25 mouse cellular contexts compared by ENCODE assay signal in the genomic region with DNA sequence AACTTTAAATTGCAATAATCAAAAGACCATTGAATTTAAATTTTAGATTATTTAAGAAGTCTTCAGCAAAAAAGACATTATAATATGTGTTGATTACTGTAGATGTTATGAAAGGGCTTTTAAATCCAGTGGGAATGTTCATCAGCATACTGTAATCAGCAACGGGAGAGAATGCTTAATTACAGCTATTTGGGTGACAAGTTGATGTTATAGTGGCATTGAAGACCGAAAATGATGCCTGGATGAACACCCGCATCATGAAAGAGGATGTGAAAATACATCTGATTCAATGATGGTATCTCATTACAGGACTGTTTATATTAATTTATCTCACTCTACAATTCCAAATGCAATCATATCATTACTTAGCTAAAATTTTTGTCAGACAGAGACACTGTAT.
DNase-seq lines count a peak whose midpoint lies in the region; ATAC-seq and TF ChIP-seq lines count a peak whose summit lies in the region.
"Had no signal": no experiment of that assay in that cellular context is flagged by ENCODE, and none has a peak within 500 bp of the region (broad histone marks: within the 10 kb centered on the region; RNA-seq: fewer than 3 reads in every experiment).

No protein-coding gene starts in this region.

- no peak overlapping the region for H3K4me3 ChIP-seq in forebrain, embryonic 13.5 days
- no peak overlapping the region for H3K4me3 ChIP-seq in forebrain, embryonic 11.5 days (ENCODE audit: low read depth, low read length)
- H3K4me3 ChIP-seq in forebrain, embryonic 16.5 days (replicated peaks; ENCODE audit: low read length): no peak overlapping the region
- no peak overlapping the region for H3K4me3 ChIP-seq in lung, adult 2 months (replicated peaks; ENCODE audit: extremely low read depth, low read depth, low read length)
- H3K4me3 ChIP-seq: heart, adult 2 months; heart, embryonic 10.5 days; heart, embryonic 13.5 days; hindbrain, embryonic 12.5 days; hindbrain, embryonic 15.5 days; intestine, embryonic 15.5 days had no signal

- no peaks in the 10 kb centered on the region for H3K9me3 ChIP-seq in forebrain, embryonic 13.5 days (replicated peaks)
- H3K9me3 ChIP-seq in forebrain, embryonic 11.5 days (ENCODE audit: control insufficient read depth, low read length): no peaks in the 10 kb centered on the region
- no peaks in the 10 kb centered on the region for H3K9me3 ChIP-seq in forebrain, embryonic 16.5 days (ENCODE audit: control insufficient read depth, low read length)
- H3K9me3 ChIP-seq: heart, embryonic 10.5 days; heart, embryonic 13.5 days; hindbrain, embryonic 12.5 days; hindbrain, embryonic 15.5 days; intestine, embryonic 15.5 days had no signal

- H3K27me3 ChIP-seq in forebrain, embryonic 13.5 days: no peaks in the 10 kb centered on the region
- no peaks in the 10 kb centered on the region for H3K27me3 ChIP-seq in forebrain, embryonic 11.5 days (ENCODE audit: control insufficient read depth, insufficient read depth, low read length)
- H3K27me3 ChIP-seq in forebrain, embryonic 16.5 days (replicated peaks; ENCODE audit: control insufficient read depth, insufficient read depth, low read length): no peaks in the 10 kb centered on the region
- H3K27me3 ChIP-seq: heart, embryonic 13.5 days; hindbrain, embryonic 12.5 days; hindbrain, embryonic 15.5 days; intestine, embryonic 15.5 days had no signal

- H3K4me1 ChIP-seq in forebrain, embryonic 13.5 days: no peaks in the 10 kb centered on the region
- H3K4me1 ChIP-seq in forebrain, embryonic 11.5 days (replicated peaks; ENCODE audit: control insufficient read depth, insufficient read depth, low read length): no peaks in the 10 kb centered on the region
- H3K4me1 ChIP-seq in forebrain, embryonic 16.5 days (replicated peaks; ENCODE audit: control insufficient read depth, insufficient read depth, low read length): no peaks in the 10 kb centered on the region
- H3K4me1 ChIP-seq in lung, adult 2 months (ENCODE audit: control insufficient read depth, insufficient read depth, low read length): no peaks in the 10 kb centered on the region
- H3K4me1 ChIP-seq: heart, embryonic 10.5 days; heart, embryonic 13.5 days; hindbrain, embryonic 12.5 days; hindbrain, embryonic 15.5 days; intestine, embryonic 15.5 days had no signal

- H3K4me2 ChIP-seq in forebrain, embryonic 13.5 days: no peak overlapping the region
- no peak overlapping the region for H3K4me2 ChIP-seq in forebrain, embryonic 11.5 days (ENCODE audit: low read depth, low read length, severe bottlenecking)
- no peak overlapping the region for H3K4me2 ChIP-seq in forebrain, embryonic 16.5 days (ENCODE audit: low read length)
- H3K4me2 ChIP-seq: heart, embryonic 13.5 days; hindbrain, embryonic 12.5 days; hindbrain, embryonic 15.5 days; intestine, embryonic 15.5 days had no signal

- no peak overlapping the region for H3K27ac ChIP-seq in forebrain, embryonic 13.5 days
- no peak overlapping the region for H3K27ac ChIP-seq in forebrain, embryonic 11.5 days (ENCODE audit: low read depth, low read length)
- no peak overlapping the region for H3K27ac ChIP-seq in forebrain, embryonic 16.5 days (ENCODE audit: low read length)
- H3K27ac ChIP-seq: heart, adult 2 months; heart, embryonic 10.5 days; heart, embryonic 13.5 days; hindbrain, embryonic 12.5 days; hindbrain, embryonic 15.5 days; intestine, embryonic 15.5 days had no signal

- peak; percentile 82; the same call in 1 of the 2 replicates for ATAC-seq in forebrain, embryonic 13.5 days
- no peak for ATAC-seq in forebrain, embryonic 11.5 days (replicated peaks; ENCODE audit: low FRiP score)
- ATAC-seq in forebrain, embryonic 16.5 days: peak; percentile 91
- ATAC-seq: CD4-positive, CD25-positive, alpha-beta regulatory T cell, adult 4 months; intestine, embryonic 15.5 days had no signal

- 69% methylated on average over 3 of the region's 3 CpGs for WGBS in forebrain, embryonic 13.5 days
- WGBS in forebrain, embryonic 11.5 days: 84% methylated on average over 3 of the region's 3 CpGs
- 51% methylated on average over 3 of the region's 3 CpGs for WGBS in forebrain, embryonic 16.5 days
- 67% methylated on average over 3 of the region's 3 CpGs for WGBS in lung, adult 2 months

- no peak for DNase-seq in forebrain, embryonic 11.5 days (ENCODE audit: low spot score)
- DNase-seq in brain, embryonic 18.5 days (ENCODE audit: low read depth, low spot score): peak; percentile 24
- no peak for DNase-seq in lung, adult 2 months
- DNase-seq in thymus, postnatal 10 days (ENCODE audit: low spot score in 2 of 2): no peak
- no peak for DNase-seq in frontal cortex, adult 2 months (ENCODE audit: extremely low spot score in 1 of 2, low spot score in 1 of 2)
- DNase-seq: adrenal gland, adult 2 months; adrenal gland, postnatal 25 days; cerebellum, adult 11-12 months; cerebellum, adult 8-10 months; cerebellum, postnatal 10 days; cerebellum, postnatal 36 days; gastrocnemius, postnatal 10 days; gastrocnemius, postnatal 36 days; heart, adult 2 months; heart, postnatal 14 days; kidney, adult 11 months; kidney, adult 8-10 months had no signal

- no peak for TF ChIP-seq CTCF in lung, adult 2 months (IDR thresholded peaks at IDR 0.05; ENCODE audit: insufficient read depth, low read length)

- H3K9ac ChIP-seq in forebrain, embryonic 13.5 days: no peak overlapping the region
- no peak overlapping the region for H3K9ac ChIP-seq in forebrain, embryonic 11.5 days (ENCODE audit: low read length)
- no peak overlapping the region for H3K9ac ChIP-seq in forebrain, embryonic 16.5 days (replicated peaks; ENCODE audit: low read depth, low read length)
- H3K9ac ChIP-seq: heart, embryonic 13.5 days; hindbrain, embryonic 12.5 days; hindbrain, embryonic 15.5 days; intestine, embryonic 15.5 days had no signal

- H3K36me3 ChIP-seq in forebrain, embryonic 13.5 days (ENCODE audit: poor library complexity, severe bottlenecking): no peaks in the 10 kb centered on the region
- no peaks in the 10 kb centered on the region for H3K36me3 ChIP-seq in forebrain, embryonic 11.5 days (ENCODE audit: control insufficient read depth, insufficient read depth, low read length)
- H3K36me3 ChIP-seq in forebrain, embryonic 16.5 days (ENCODE audit: control insufficient read depth, insufficient read depth): no peaks in the 10 kb centered on the region
- H3K36me3 ChIP-seq: heart, embryonic 10.5 days; heart, embryonic 13.5 days; hindbrain, embryonic 12.5 days; hindbrain, embryonic 15.5 days; intestine, embryonic 15.5 days had no signal

- no peak for TF ChIP-seq POLR2A in lung, adult 2 months (IDR thresholded peaks at IDR 0.05; ENCODE audit: borderline replicate concordance, extremely low read depth, low read depth, low read length)
